Mouse (Mus musculus): ENCODE results near the gene Tspan5. TPM values are rescaled to one million over a fixed set of nuclear protein-coding genes. Genes with fewer than 3 reads are reported as not detected.
A peak's percentile ranks its signal among the peaks of the same experiment; 100 is the strongest.

The Tspan5 gene
- polyA plus RNA-seq (2015; fragmentation: Nextera tagmentation; extraction: Ambion mirVana): 89.1 and 97.0 TPM in 2 replicates

DNA sequence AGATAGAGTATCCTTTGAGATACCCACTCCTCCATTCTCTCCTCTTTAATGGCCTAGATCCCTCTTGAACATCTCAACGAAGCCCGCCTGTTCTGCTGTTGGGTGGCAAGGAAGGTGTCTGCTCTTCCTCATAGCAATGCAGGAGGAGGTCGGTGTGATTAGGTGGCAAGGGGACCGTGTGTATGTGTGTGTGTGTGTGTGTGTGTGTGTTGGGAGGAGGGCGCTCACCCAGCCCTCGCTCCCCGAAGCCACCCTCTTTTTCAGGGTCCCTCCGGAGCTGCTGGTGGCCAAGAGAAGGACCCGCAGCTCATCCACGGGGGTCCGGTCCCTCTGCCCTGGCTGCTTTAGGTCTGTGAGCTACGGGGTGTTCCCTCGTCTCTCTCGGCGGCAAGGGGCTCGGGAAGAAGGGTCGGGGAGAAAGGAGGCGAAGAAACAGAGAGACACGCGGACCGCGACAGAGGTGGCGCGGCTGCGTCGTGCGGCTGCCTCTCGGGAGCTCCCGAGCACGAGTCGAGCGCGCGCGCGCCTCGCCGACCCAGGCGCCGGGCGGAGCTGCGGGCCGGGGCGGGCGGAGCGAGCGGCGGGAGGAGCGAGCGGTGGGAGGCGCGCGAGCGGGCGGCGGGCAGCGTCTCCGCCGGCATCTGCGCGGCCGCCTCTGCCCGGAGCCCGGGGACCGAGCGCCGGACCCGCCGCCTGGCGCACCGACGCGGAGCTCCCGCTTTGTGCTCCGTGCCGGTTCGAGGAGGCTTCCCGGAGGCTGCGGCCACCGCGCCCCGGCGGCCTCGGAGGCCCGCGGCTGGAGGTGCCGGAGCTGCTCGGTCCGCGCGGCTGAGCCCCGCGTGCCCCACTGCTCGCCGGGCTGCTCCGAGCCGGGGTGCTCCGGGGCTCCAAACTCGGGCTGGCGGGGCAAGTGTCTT, at the start of gene Tspan5:
Gene Tspan5, plus strand, starts transcription at position 547 of the 917 bp plus-strand sequence.
- Histone ChIP-seq H3K9me3 (no peaks in the 10 kb centered on the region), H3K4me2 (peak within 1 kb of the TSS; percentile 69), H3K27ac (peak within 1 kb of the TSS; percentile 97), H3K9ac (peak within 1 kb of the TSS; percentile 96), H3K4me1 (replicated peaks) (peaks cover 42% of the 10 kb centered on the region), H3K4me3 (peak within 1 kb of the TSS; percentile 92), H3K36me3 (no peaks in the 10 kb centered on the region), H3K27me3 (0 out of 2 replicates have a peak, but pooled peaks cover 6% of the 10 kb centered on the region)
- WGBS: 1% methylated on average over 75 of the region's 100 CpGs
- peak; percentile 88 for ATAC-seq (ENCODE audit: low FRiP score)

DNA sequence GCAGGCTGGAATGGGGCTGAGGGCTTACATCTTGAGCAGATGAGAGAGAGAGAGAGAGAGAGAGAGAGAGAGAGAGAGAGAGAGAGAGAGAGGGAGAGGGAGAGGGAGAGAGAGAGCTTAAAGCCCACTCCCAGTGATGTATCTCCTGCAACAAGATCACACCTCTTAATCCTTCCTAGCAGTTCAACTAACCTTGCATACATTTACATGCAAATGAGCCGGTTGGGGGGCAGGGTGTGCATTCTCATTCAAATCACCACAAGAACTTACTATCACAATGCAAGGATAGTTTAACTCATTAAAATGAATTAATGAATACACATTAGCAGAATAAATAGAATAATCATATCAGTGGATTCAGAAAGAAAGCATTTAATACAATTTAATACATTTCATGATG, 49.7 kb upstream of the Tspan5 start:
- 29% methylated on average over 1 of the region's 1 CpGs for WGBS
- ATAC-seq (ENCODE audit: low FRiP score): no peak

DNA sequence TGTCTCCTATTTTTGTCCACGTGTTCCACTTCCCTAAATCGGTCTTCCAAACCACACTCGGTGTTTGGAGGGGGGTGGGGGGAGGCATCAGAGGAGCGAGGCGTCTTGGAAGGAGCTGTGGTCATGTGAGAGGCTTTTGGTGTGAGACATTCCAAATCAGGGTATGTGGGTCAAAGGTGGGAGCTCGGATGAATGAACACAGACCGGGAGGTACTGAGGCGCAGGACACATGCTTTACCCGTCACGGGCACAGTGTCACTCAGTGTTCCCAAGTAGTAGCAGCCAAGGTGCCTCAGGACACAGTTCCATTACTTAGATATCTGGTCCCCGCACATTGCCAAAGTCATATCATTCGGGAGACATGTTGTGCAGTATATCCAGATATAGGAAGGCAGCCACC, 38.6 kb upstream of the Tspan5 start:
- 81% methylated on average over 12 of the region's 12 CpGs for WGBS
- no peak overlapping the region for H3K27ac ChIP-seq
- no peak for ATAC-seq (ENCODE audit: low FRiP score)

More for the DNA sequence above, 49.7 kb upstream of the Tspan5 start:
- H3K4me2 ChIP-seq: no peak overlapping the region
- no peak overlapping the region for H3K4me3 ChIP-seq
- H3K36me3 ChIP-seq: no peaks in the 10 kb centered on the region
- no peaks in the 10 kb centered on the region for H3K27me3 ChIP-seq
- no peak overlapping the region for H3K9ac ChIP-seq
- H3K27ac ChIP-seq: no peak overlapping the region
- H3K4me1 ChIP-seq (replicated peaks): no peaks in the 10 kb centered on the region
- H3K9me3 ChIP-seq: no peaks in the 10 kb centered on the region

DNA sequence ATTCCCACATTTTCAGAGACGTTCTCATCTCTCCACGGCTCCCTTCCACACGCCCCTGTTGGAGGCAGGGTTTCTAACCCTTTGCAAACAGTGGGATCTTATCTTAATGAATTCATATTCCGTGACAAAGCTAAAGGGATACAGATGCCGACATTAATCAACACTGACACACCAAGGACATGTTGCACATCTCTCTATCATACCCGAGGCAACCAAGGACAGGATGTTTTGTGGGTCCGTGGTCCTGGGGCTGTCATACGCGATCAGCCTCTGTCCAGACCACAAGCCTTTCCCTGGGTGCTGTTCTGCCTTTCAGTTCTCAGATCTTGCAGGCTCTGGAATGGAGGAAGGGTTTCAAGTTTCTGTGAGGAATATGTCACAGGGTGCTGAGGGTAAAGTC, 37.5 kb upstream of the Tspan5 start:
- ATAC-seq (ENCODE audit: low FRiP score): no peak
- no peak overlapping the region for H3K27ac ChIP-seq
- H3K9me3 ChIP-seq: no peaks in the 10 kb centered on the region
- WGBS: 69% methylated on average over 9 of the region's 9 CpGs
- no peak overlapping the region for H3K4me3 ChIP-seq
- no peaks in the 10 kb centered on the region for H3K36me3 ChIP-seq
- no peak overlapping the region for H3K9ac ChIP-seq
- H3K4me1 ChIP-seq (replicated peaks): peaks cover 19% of the 10 kb centered on the region
- H3K4me2 ChIP-seq: no peak overlapping the region
- no peaks in the 10 kb centered on the region for H3K27me3 ChIP-seq

More for the DNA sequence above, 38.6 kb upstream of the Tspan5 start:
- no peak overlapping the region for H3K4me2 ChIP-seq
- H3K36me3 ChIP-seq: no peaks in the 10 kb centered on the region
- no peaks in the 10 kb centered on the region for H3K9me3 ChIP-seq
- no peaks in the 10 kb centered on the region for H3K27me3 ChIP-seq
- H3K4me3 ChIP-seq: no peak overlapping the region
- H3K9ac ChIP-seq: no peak overlapping the region
- H3K4me1 ChIP-seq (replicated peaks): peaks cover 13% of the 10 kb centered on the region

DNA sequence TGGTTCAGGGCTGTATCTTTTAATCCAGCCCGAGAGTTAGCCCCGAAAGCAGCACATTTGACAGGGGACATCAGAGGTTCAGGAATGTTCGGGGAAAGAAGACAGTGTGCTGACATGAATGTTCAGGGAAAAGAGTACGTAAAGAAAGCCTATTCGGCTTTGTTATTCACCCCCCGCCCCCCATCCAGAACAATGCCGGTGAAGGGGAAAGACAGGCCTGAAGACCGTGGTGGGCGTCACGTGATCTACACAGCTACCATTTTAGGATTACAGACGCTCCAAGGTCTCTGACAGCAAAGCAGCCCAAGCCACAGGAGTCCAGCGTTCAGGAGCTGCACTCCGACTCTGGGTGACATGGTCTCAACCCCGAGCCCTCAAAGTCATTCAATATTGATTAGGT, 36.1 kb upstream of the Tspan5 start:
- H3K27ac ChIP-seq: no peak overlapping the region
- ATAC-seq (ENCODE audit: low FRiP score): no peak
- WGBS: 41% methylated on average over 14 of the region's 14 CpGs
- H3K27me3 ChIP-seq: no peaks in the 10 kb centered on the region
- H3K36me3 ChIP-seq: no peaks in the 10 kb centered on the region
- H3K9ac ChIP-seq: no peak overlapping the region
- H3K9me3 ChIP-seq: no peaks in the 10 kb centered on the region
- H3K4me1 ChIP-seq (replicated peaks): peaks cover 19% of the 10 kb centered on the region
- H3K4me2 ChIP-seq: no peak overlapping the region
- H3K4me3 ChIP-seq: no peak overlapping the region

DNA sequence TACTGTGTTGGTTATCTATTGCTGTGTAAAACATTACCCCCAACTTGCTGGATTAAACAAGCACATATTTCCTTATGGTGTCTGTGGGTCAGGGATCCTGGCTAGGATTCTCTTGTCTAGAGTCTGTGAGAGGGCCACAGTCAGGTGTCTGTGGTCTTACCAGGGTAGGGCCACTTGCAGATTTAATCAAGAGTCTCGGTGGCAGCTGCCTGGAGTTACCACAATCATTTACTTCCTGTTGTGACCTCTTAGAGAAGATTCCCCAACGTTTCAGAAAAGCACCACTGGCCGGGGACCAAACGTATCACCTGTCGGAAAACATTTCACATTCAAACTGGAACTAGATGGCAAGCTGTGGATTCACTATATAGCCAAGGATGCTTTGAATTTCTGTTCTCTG, 32.8 kb upstream of the Tspan5 start:
- WGBS: 79% methylated on average over 5 of the region's 5 CpGs
- H3K27ac ChIP-seq: no peak overlapping the region
- H3K9me3 ChIP-seq: no peaks in the 10 kb centered on the region
- no peaks in the 10 kb centered on the region for H3K27me3 ChIP-seq
- no peaks in the 10 kb centered on the region for H3K36me3 ChIP-seq
- H3K4me1 ChIP-seq (replicated peaks): peaks cover 19% of the 10 kb centered on the region
- H3K4me2 ChIP-seq: no peak overlapping the region
- ATAC-seq (ENCODE audit: low FRiP score): no peak
- H3K9ac ChIP-seq: no peak overlapping the region
- no peak overlapping the region for H3K4me3 ChIP-seq

DNA sequence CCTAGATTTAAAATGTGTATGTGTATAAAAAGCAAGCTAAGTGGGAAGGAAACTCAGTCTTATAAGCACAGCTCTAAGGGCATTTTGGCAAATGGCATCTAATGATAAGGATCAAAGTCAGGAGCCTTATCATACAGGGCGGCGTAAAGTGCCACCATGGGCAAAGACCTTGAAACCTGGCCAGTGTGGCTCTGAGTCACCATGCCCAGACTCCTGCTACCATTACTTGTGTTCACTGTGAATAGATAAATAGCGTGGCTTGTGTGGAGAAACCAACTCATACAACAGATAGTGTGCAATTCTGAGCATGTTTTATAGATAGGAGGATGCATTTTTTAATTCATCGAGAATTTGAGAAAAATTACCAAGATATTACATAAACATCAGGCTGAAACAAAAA, 30.0 kb upstream of the Tspan5 start:
- Histone ChIP-seq H3K36me3 (no peaks in the 10 kb centered on the region), H3K9ac (no peak overlapping the region), H3K4me3 (no peak overlapping the region), H3K27ac (no peak overlapping the region), H3K4me2 (no peak overlapping the region), H3K4me1 (replicated peaks) (peaks cover 7% of the 10 kb centered on the region), H3K27me3 (no peaks in the 10 kb centered on the region), H3K9me3 (no peaks in the 10 kb centered on the region)
- WGBS: 97% methylated on average over 4 of the region's 4 CpGs
- ATAC-seq (ENCODE audit: low FRiP score): no peak

DNA sequence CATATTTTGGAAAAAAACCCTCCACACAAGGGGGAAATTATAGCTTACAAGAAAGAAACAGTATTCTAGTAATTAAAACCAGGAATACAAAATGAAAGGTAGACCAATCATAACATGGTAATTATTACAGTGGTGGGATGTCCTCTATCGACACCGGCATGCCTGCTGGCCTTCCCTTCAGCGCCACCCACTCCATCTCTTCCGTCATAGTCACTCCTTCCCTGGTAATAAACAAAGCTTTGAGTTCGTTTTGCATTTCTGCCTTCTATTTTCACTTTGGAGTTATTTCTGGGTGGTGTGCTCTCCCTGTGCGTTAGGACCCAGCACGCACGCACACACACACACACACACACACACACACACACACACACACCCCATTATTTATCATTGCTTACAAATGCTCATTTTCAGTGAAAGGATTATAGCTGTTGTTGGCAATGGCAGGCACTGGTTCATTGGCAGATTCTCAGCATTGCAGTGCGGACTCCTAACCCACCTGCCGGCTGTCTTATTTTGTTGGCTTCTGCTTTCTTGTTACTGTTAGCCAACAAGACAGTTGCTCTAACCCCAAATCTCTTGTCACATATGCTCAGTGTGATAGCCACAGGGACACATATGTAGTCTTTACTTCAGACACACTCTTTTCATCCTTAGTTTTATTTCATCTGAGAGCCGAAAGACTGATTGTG, 29.4 kb upstream of the Tspan5 start:
- H3K36me3 ChIP-seq: no peaks in the 10 kb centered on the region
- no peak for ATAC-seq (ENCODE audit: low FRiP score)
- no peaks in the 10 kb centered on the region for H3K27me3 ChIP-seq
- peaks cover 7% of the 10 kb centered on the region for H3K4me1 ChIP-seq (replicated peaks)
- H3K27ac ChIP-seq: no peak overlapping the region
- 82% methylated on average over 11 of the region's 11 CpGs for WGBS
- no peaks in the 10 kb centered on the region for H3K9me3 ChIP-seq
- H3K4me2 ChIP-seq: no peak overlapping the region
- H3K4me3 ChIP-seq: no peak overlapping the region
- H3K9ac ChIP-seq: no peak overlapping the region

DNA sequence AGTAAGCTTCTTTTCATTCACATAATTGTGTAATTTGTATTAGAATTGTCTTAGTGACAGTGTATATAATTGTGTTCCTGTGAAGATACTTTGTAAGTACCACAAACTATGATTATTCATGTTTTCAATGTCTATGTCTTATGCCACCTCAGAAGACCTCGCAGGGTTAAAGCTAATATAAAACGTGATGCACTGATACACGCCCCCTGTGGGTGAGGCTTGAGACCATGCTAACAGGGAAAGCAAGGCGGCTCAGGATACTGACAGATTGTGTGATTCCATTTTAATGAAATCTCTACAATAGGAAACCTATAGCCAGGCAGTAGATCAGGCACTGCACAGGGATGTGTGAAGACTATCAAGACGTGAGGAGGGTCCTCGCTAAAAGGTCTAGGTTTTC, 28.9 kb upstream of the Tspan5 start:
- Histone ChIP-seq H3K27me3 (no peaks in the 10 kb centered on the region), H3K36me3 (no peaks in the 10 kb centered on the region), H3K4me2 (no peak overlapping the region), H3K4me1 (replicated peaks) (peaks cover 7% of the 10 kb centered on the region), H3K9me3 (no peaks in the 10 kb centered on the region), H3K4me3 (no peak overlapping the region), H3K27ac (no peak overlapping the region), H3K9ac (no peak overlapping the region)
- no peak for ATAC-seq (ENCODE audit: low FRiP score)
- 57% methylated on average over 6 of the region's 6 CpGs for WGBS

DNA sequence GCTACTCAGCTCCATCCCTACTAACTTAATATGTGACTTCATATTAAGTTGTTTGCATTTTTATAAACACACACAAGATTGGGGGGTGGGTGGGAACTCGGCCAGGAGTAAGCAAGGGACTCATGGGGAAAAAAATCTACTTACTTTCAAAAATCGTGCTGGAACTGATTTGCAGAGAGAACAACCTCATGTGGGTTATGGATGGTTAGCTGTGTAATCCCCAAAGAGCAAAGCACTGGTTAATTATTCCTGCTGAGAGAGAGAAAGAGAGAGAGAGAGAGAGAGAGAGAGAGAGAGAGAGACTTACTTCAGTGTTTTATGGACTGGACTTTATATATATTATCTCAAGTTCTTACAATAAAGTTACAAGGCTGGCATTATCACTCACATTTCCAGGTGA, 27.2 kb upstream of the Tspan5 start:
- Histone ChIP-seq H3K4me2 (no peak overlapping the region), H3K36me3 (no peaks in the 10 kb centered on the region), H3K4me3 (no peak overlapping the region), H3K4me1 (replicated peaks) (no peaks in the 10 kb centered on the region), H3K27me3 (no peaks in the 10 kb centered on the region), H3K9me3 (no peaks in the 10 kb centered on the region), H3K27ac (no peak overlapping the region), H3K9ac (no peak overlapping the region)
- WGBS: 57% methylated on average over 2 of the region's 2 CpGs
- no peak for ATAC-seq (ENCODE audit: low FRiP score)

DNA sequence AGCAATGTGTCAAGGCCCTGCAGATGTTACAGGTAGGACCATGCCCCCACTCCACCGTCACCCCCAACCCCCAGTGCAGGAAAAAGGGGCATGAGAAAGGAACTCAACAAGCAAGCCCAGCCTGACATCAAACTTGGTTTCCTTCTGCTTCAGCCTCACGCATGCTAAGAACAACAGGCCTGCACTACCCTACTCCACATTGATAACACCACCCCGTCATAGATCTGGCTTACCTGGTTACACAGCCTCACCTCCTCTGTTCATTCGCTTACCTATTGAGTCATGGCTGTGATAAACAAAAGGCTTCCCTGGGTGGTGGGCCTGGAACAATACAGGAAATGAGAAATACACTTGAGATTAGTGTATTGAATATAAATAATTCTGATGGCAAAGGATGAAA, 26.8 kb upstream of the Tspan5 start:
- ATAC-seq (ENCODE audit: low FRiP score): no peak
- Histone ChIP-seq H3K36me3 (no peaks in the 10 kb centered on the region), H3K27ac (no peak overlapping the region), H3K4me3 (no peak overlapping the region), H3K4me2 (no peak overlapping the region), H3K9ac (no peak overlapping the region), H3K4me1 (replicated peaks) (no peaks in the 10 kb centered on the region), H3K27me3 (no peaks in the 10 kb centered on the region), H3K9me3 (no peaks in the 10 kb centered on the region)
- 89% methylated on average over 4 of the region's 4 CpGs for WGBS

DNA sequence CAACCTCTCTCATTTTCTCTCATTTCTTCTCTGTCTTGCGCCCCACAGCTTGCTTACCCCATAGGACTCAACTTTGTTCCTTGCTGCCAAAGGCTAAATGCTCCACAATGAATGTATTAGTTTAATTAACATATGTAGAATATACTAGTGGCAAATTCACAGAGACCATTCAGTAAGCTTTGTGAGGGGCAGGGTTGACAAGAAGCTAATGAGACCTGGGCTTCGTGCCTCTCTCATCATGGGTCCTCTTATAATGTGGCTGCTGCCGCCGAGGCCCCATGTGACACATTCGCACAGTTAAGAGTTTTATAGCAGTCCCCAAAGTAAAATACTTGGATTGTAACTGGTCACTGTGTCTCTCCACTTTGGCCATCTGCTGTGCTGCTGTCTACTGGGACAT, 25.0 kb upstream of the Tspan5 start:
- no peak for ATAC-seq (ENCODE audit: low FRiP score)

More for the DNA sequence above, 25.0 kb upstream of the Tspan5 start:
- Histone ChIP-seq H3K27me3 (no peaks in the 10 kb centered on the region), H3K27ac (no peak overlapping the region), H3K36me3 (no peaks in the 10 kb centered on the region), H3K4me1 (replicated peaks) (no peaks in the 10 kb centered on the region), H3K4me3 (no peak overlapping the region), H3K9me3 (no peaks in the 10 kb centered on the region), H3K9ac (no peak overlapping the region), H3K4me2 (no peak overlapping the region)
- 92% methylated on average over 5 of the region's 5 CpGs for WGBS

All from hindbrain, embryonic 13.5 days (tissue).